In the genomic region with DNA sequence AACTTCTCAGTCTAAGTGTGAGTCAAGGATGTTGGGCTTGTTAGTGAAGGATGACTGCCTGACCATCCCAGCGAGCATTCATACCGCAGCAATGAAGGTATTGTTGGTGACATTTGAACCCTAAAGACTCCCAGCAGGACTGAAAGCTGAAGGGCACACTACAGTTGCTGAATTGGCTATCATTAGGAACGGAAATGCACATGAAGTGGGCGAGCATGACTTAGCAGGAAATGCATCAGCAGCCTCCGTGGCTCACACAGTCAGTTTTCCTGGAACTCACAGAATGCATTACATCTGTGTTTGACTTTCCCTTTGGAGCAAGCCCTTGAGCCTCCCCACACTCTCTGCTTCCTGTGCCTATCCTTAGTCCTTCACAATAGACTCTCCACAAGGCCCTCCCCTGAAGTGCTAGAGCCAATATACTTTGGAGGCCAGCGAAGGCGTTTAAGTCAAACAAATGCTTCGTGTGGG, we compare ENCODE assay signal across 9 mouse cellular contexts.
DNase-seq lines count a peak whose midpoint lies in the region; ATAC-seq and TF ChIP-seq lines count a peak whose summit lies in the region.
"Had no signal": no experiment of that assay in that cellular context is flagged by ENCODE, and none has a peak within 500 bp of the region (broad histone marks: within the 10 kb centered on the region; RNA-seq: fewer than 3 reads in every experiment).

No protein-coding gene starts in this region.

- H3K9ac ChIP-seq in ES-E14 (ENCODE audit: insufficient read depth, low read depth, low read length, poor library complexity, severe bottlenecking), result no peak overlapping the region
- no peak overlapping the region for H3K9ac ChIP-seq in lung, embryonic 16.5 days (ENCODE audit: low read length)

- in situ Hi-C loops in ES-E14 (cut with MboI; ENCODE audit: low sequenced_read_pairs in 2 of 2, unreplicated experiment in 2 of 2), result no loop called here

- WGBS in lung, embryonic 16.5 days, result 25% methylated on average over 8 of the region's 8 CpGs

- ATAC-seq in lung, embryonic 16.5 days (ENCODE audit: low read depth), result peak; percentile 91
- ATAC-seq in monocyte, adult 5-6 weeks (replicated peaks; ENCODE audit: insufficient number of reproducible peaks, low FRiP score, low TSS enrichment, poor library complexity, severe bottlenecking), result no peak
- no peak for ATAC-seq in cerebellum, adult (ENCODE audit: insufficient number of reproducible peaks, low FRiP score, low TSS enrichment)

- no peak overlapping the region for H3K4me3 ChIP-seq in ES-E14 (ENCODE audit: insufficient read depth in 1 of 2, low read depth in 1 of 2, low read length in 2 of 2, poor library complexity in 1 of 2, severe bottlenecking in 1 of 2)
- no peak overlapping the region for H3K4me3 ChIP-seq in brown adipose tissue, adult 24 weeks (ENCODE audit: insufficient read depth, low read depth, low read length)
- H3K4me3 ChIP-seq in lung, embryonic 16.5 days (ENCODE audit: low read length), result no peak overlapping the region

- H3K36me3 ChIP-seq in ES-E14 (ENCODE audit: control insufficient read depth, insufficient read depth, low read length, poor library complexity, severe bottlenecking), result no peaks in the 10 kb centered on the region
- H3K36me3 ChIP-seq in lung, embryonic 16.5 days (ENCODE audit: control insufficient read depth, insufficient read depth, low read length), result no peaks in the 10 kb centered on the region

- no peak for DNase-seq in ES-E14 (ENCODE audit: low read depth, low spot score)
- DNase-seq in induced T-regulatory cell, adult 2 months (ENCODE audit: low read depth), result peak; percentile 6
- DNase-seq in left cerebral cortex, adult 11 months (ENCODE audit: low spot score), result no peak
- DNase-seq in thymus, postnatal 4 days, result no peak
- DNase-seq: midbrain, embryonic 14.5 days had no signal

- H3K4me2 ChIP-seq in lung, embryonic 16.5 days (ENCODE audit: low read depth, low read length), result peak overlapping the region; percentile 28

- H3K9me3 ChIP-seq in ES-E14 (ENCODE audit: control insufficient read depth, insufficient read depth, low read depth, low read length), result no peaks in the 10 kb centered on the region
- no peaks in the 10 kb centered on the region for H3K9me3 ChIP-seq in lung, embryonic 16.5 days (ENCODE audit: control insufficient read depth, low read length)

- peak overlapping the region; percentile 41 for H3K27ac ChIP-seq in ES-E14 (ENCODE audit: insufficient read depth, low read depth, low read length, poor library complexity, severe bottlenecking)
- H3K27ac ChIP-seq in brown adipose tissue, adult 24 weeks (replicated peaks; ENCODE audit: low read depth, low read length), result peak overlapping the region; percentile 65
- H3K27ac ChIP-seq in lung, embryonic 16.5 days (ENCODE audit: low read length), result peak overlapping the region; percentile 89

- H3K4me1 ChIP-seq in ES-E14 (ENCODE audit: control insufficient read depth in 2 of 2, insufficient read depth in 2 of 2, low read length in 2 of 2, poor library complexity in 1 of 2), result peaks cover 2 to 4% of the 10 kb centered on the region in 2 experiments; a peak in 2 of 4 replicates
- H3K4me1 ChIP-seq in brown adipose tissue, adult 24 weeks (ENCODE audit: control insufficient read depth, insufficient read depth, insufficient read length, low read length), result no peaks in the 10 kb centered on the region
- H3K4me1 ChIP-seq in lung, embryonic 16.5 days (replicated peaks; ENCODE audit: control insufficient read depth, insufficient read depth, low read length), result peaks cover 22% of the 10 kb centered on the region

- no peaks in the 10 kb centered on the region for H3K27me3 ChIP-seq in lung, embryonic 16.5 days (ENCODE audit: control insufficient read depth, insufficient read depth, low read depth, low read length)

TF ChIP-seq in ES-E14, 5 proteins besides CTCF, POLR2A, EP300 and RAD21:
- TF ChIP-seq MAFK (IDR thresholded peaks at IDR 0.05; ENCODE audit: insufficient read depth, low read depth, low read length), result peak; percentile 69
- TF ChIP-seq HCFC1 (IDR thresholded peaks at IDR 0.05; ENCODE audit: borderline replicate concordance, insufficient read depth, low read length), result no peak
